12 mouse cellular contexts compared by ENCODE assay signal in the genomic region with DNA sequence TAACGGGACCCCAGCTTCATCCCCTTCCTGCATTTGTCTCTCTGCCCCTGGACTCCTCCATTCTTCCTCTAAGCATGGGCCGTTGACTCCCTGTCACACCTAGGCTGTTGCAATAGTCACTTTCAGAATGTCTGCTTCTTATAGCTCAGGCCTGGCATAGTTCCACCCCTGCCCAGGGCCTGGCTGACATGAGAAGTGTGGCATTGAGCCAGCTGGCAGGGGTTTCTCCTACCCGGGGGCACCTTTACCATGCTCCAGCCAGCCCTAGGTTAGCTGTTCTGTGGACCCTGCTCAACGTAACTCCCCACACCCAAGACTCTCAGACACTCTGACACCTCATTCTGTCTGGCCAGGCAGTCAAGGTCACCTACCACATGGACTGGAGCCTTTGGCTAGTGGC. TPM values are rescaled to one million over a fixed set of nuclear protein-coding genes. Genes with fewer than 3 reads are reported as not detected.
DNase-seq lines count a peak whose midpoint lies in the region; ATAC-seq lines count a peak whose summit lies in the region.
"Had no signal": no experiment of that assay in that cellular context is flagged by ENCODE, and none has a peak within 500 bp of the region (broad histone marks: within the 10 kb centered on the region; RNA-seq: fewer than 3 reads in every experiment).

No protein-coding gene starts in this region.

- no peak for ATAC-seq in limb, embryonic 15.5 days (ENCODE audit: insufficient number of reproducible peaks, low FRiP score, low TSS enrichment, low read depth)
- peak; percentile 51; the same call in 1 of the 2 replicates for ATAC-seq in heart, embryonic 14.5 days (ENCODE audit: insufficient number of reproducible peaks, insufficient read depth, low FRiP score, low read depth)
- ATAC-seq: inflammation-experienced regulatory T-cells, adult 6 months; midbrain, embryonic 15.5 days had no signal

- H3K4me2 ChIP-seq in limb, embryonic 15.5 days: no peak overlapping the region
- H3K4me2 ChIP-seq in heart, embryonic 14.5 days (ENCODE audit: low read length): peak overlapping the region; percentile 12; the same call in 1 of the 2 replicates
- H3K4me2 ChIP-seq: limb, embryonic 12.5 days; midbrain, embryonic 15.5 days had no signal

- 53% methylated on average over 4 of the region's 4 CpGs for WGBS in limb, embryonic 15.5 days
- 82% methylated on average over 4 of the region's 4 CpGs for WGBS in limb, embryonic 10.5 days
- WGBS in heart, embryonic 14.5 days: 21% methylated on average over 4 of the region's 4 CpGs

- H3K36me3 ChIP-seq in limb, embryonic 15.5 days: no peaks in the 10 kb centered on the region
- H3K36me3 ChIP-seq in limb, embryonic 10.5 days: no peaks in the 10 kb centered on the region
- H3K36me3 ChIP-seq in heart, embryonic 14.5 days (ENCODE audit: control insufficient read depth, insufficient read depth, low read length): no peaks in the 10 kb centered on the region
- H3K36me3 ChIP-seq: forebrain, embryonic 10.5 days; limb, embryonic 12.5 days; midbrain, embryonic 15.5 days had no signal

- no peaks in the 10 kb centered on the region for H3K9me3 ChIP-seq in limb, embryonic 15.5 days
- H3K9me3 ChIP-seq in limb, embryonic 10.5 days (replicated peaks): no peaks in the 10 kb centered on the region
- no peaks in the 10 kb centered on the region for H3K9me3 ChIP-seq in heart, embryonic 14.5 days (ENCODE audit: control insufficient read depth, low read length)
- H3K9me3 ChIP-seq: forebrain, embryonic 10.5 days; limb, embryonic 12.5 days; midbrain, embryonic 15.5 days had no signal

- H3K27me3 ChIP-seq in limb, embryonic 15.5 days: no peaks in the 10 kb centered on the region
- H3K27me3 ChIP-seq in limb, embryonic 10.5 days (ENCODE audit: low read depth, poor library complexity, severe bottlenecking): 0 out of 2 replicates have a peak, but pooled peaks cover 6% of the 10 kb centered on the region
- no peaks in the 10 kb centered on the region for H3K27me3 ChIP-seq in heart, embryonic 14.5 days (ENCODE audit: control insufficient read depth, insufficient read depth, low read length)
- H3K27me3 ChIP-seq: limb, embryonic 12.5 days; midbrain, embryonic 15.5 days had no signal

- peaks cover 5% of the 10 kb centered on the region for H3K4me1 ChIP-seq in limb, embryonic 15.5 days
- peaks cover 13% of the 10 kb centered on the region for H3K4me1 ChIP-seq in limb, embryonic 10.5 days
- H3K4me1 ChIP-seq in heart, embryonic 14.5 days (ENCODE audit: control insufficient read depth in 2 of 2, insufficient read depth in 2 of 2, low read length in 2 of 2): peaks cover 21 to 28% of the 10 kb centered on the region in 2 experiments
- H3K4me1 ChIP-seq: midbrain, embryonic 15.5 days had no signal

- H3K9ac ChIP-seq in limb, embryonic 15.5 days: 0 out of 2 replicates have a peak overlapping the region, but pooled peaks have one; percentile 0
- peak overlapping the region; percentile 18; the same call in 1 of the 2 replicates for H3K9ac ChIP-seq in heart, embryonic 14.5 days (ENCODE audit: low read length)
- H3K9ac ChIP-seq: limb, embryonic 12.5 days; midbrain, embryonic 15.5 days had no signal

- H3K27ac ChIP-seq in limb, embryonic 15.5 days: no peak overlapping the region
- no peak overlapping the region for H3K27ac ChIP-seq in limb, embryonic 10.5 days
- H3K27ac ChIP-seq in heart, embryonic 14.5 days (replicated peaks in 1 of 2; ENCODE audit: control insufficient read depth in 1 of 2, insufficient read depth in 1 of 2, low read depth in 2 of 2, low read length in 2 of 2): peak overlapping the region; percentile 29 to 75
- H3K27ac ChIP-seq: forebrain, embryonic 10.5 days; limb, embryonic 12.5 days; midbrain, embryonic 15.5 days had no signal

- DNase-seq in limb, embryonic 10.5 days (ENCODE audit: low spot score): no peak
- DNase-seq in cerebellum, adult 9-11 months: peak; percentile 51
- DNase-seq in lung, postnatal 36 days: peak; percentile 27
- no peak for DNase-seq in embryo, embryonic 10.5 days (ENCODE audit: low spot score)
- DNase-seq in Muller cell, postnatal 12 days (ENCODE audit: inconsistent ontology term): no peak
- DNase-seq: right cerebral cortex, postnatal 4 days had no signal

- no peak overlapping the region for H3K4me3 ChIP-seq in limb, embryonic 15.5 days
- no peak overlapping the region for H3K4me3 ChIP-seq in limb, embryonic 10.5 days
- no peak overlapping the region for H3K4me3 ChIP-seq in heart, embryonic 14.5 days (ENCODE audit: control insufficient read depth in 1 of 2, insufficient read depth in 1 of 2, low read depth in 1 of 2, low read length in 2 of 2)
- H3K4me3 ChIP-seq: forebrain, embryonic 10.5 days; limb, embryonic 12.5 days; midbrain, embryonic 15.5 days had no signal

RNA-seq across cellular contexts. Expression of a gene that starts 21.0 kb away (rescaled TPM):
- 0.26 TPM in 1 of 2 replicates, not detected in the other for polyA plus RNA-seq in limb, embryonic 15.5 days (2015; fragmentation: Nextera tagmentation; extraction: Ambion mirVana)
- polyA plus RNA-seq in limb, embryonic 10.5 days (2016; fragmentation: Nextera tagmentation; extraction: Ambion mirVana): 0.06 TPM in 1 of 2 replicates, not detected in the other
- polyA plus RNA-seq in heart, embryonic 14.5 days (2014; fragmentation: Nextera tagmentation; extraction: Ambion mirVana): 0.11 and 0.32 TPM in 2 replicates
- polyA plus RNA-seq: inflammation-experienced regulatory T-cells, adult 6 months; limb, embryonic 12.5 days had no signal

RNA-seq across cellular contexts. Expression of a gene that starts 30.7 kb away (rescaled TPM):
- polyA plus RNA-seq in limb, embryonic 15.5 days (2015; fragmentation: Nextera tagmentation; extraction: Ambion mirVana): not detected in 2 replicates
- polyA plus RNA-seq in limb, embryonic 10.5 days (2016; fragmentation: Nextera tagmentation; extraction: Ambion mirVana): not detected in 2 replicates
- polyA plus RNA-seq in heart, embryonic 14.5 days (2014; fragmentation: Nextera tagmentation; extraction: Ambion mirVana): not detected in 2 replicates
- polyA plus RNA-seq: inflammation-experienced regulatory T-cells, adult 6 months had no signal

RNA-seq across cellular contexts. Expression of a gene that starts 46.2 kb away (rescaled TPM):
- 7.6 and 9.4 TPM in 2 replicates for polyA plus RNA-seq in limb, embryonic 15.5 days (2015; fragmentation: Nextera tagmentation; extraction: Ambion mirVana)
- polyA plus RNA-seq in limb, embryonic 10.5 days (2016; fragmentation: Nextera tagmentation; extraction: Ambion mirVana): 3.2 and 3.5 TPM in 2 replicates
- 15.1 and 15.7 TPM in 2 replicates for polyA plus RNA-seq in heart, embryonic 14.5 days (2014; fragmentation: Nextera tagmentation; extraction: Ambion mirVana)

Comparison
In these comparisons a context has a peak if more than half of its experiments do, and no peak if none do; other contexts are left out.
1. H3K27ac ChIP-seq: peak in heart, embryonic 14.5 days (2 of 2); none in limb, embryonic 15.5 days (single experiment) and limb, embryonic 10.5 days (single experiment).
2. DNase-seq: peak in cerebellum, adult 9-11 months (single experiment) and lung, postnatal 36 days (single experiment); none in limb, embryonic 10.5 days (single experiment), embryo, embryonic 10.5 days (single experiment) and Muller cell, postnatal 12 days (single experiment).